Mouse (Mus musculus) olfactory bulb, adult 2 months (tissue): ENCODE results near the gene Enpep.

Experiments
- CTCF ChIP-seq: fragments of 200-500 bp; IDR thresholded peaks from 2 replicates; pipeline ENCODE4 v1.5.1; 2012; ENCODE audit warnings: low read depth, mild to moderate bottlenecking, low read length, moderate library complexity; ENCODE audit not compliant: insufficient read depth
- POLR2A ChIP-seq: fragments of 200-500 bp; IDR thresholded peaks from 2 replicates; pipeline ENCODE4 v1.6.1; 2012; ENCODE audit warnings: mild to moderate bottlenecking, low read depth, low read length, moderate library complexity; ENCODE audit not compliant: insufficient read depth

DNA sequence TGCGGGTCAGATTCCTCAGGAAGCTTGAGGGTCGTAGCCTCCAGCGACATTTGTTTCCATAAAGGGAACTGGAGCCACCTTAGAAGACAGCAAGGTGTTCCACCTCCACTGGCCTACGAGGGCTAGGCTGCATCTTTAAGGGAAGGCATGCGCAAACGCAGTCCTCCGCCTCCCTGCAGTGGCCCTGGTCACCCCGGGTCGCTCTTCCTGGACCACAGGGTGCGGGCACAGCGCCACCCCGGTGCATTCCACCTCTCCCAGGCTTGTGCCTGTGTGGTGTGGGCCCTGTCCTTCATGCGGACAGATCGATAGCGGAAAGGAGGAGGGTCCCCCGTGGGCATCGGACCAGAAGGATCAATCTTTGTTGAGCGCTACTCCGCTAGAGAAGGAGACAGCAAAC lies 76.2 kb downstream of the Enpep start:
- TF ChIP-seq POLR2A: no peak
- TF ChIP-seq CTCF: no peak
